Mouse (Mus musculus): Measurements from ENCODE around the gene Lsmem1. TPM values are rescaled to one million over a fixed set of nuclear protein-coding genes. Genes with fewer than 3 reads are reported as not detected.
"Not testable (repeated sequence)": the region's sequence is repeated elsewhere in the genome, so short reads cannot be mapped to it uniquely, and the experiment has no call there.

Gene Lsmem1
- polyA plus RNA-seq, 1 experiment from 2014 or later = not detected

- Histone ChIP-seq H3K4me1 (no peaks in the 10 kb centered on the region), H3K36me3 (peaks cover 44% of the 10 kb centered on the region), H3K27ac (replicated peaks) (no peak overlapping the region), H3K27me3 (no peaks in the 10 kb centered on the region), H3K4me3 (no peak overlapping the region), H3K9ac (replicated peaks) (no peak overlapping the region), H3K9me3 (no peaks in the 10 kb centered on the region), H3K4me2 (replicated peaks) (no peak overlapping the region)
- ATAC-seq (replicated peaks) = no peak
- WGBS = 91% methylated on average over 7 of the region's 7 CpGs
Measured at GRCm38 (mm10) chr12:40202161-40203035, 3.1 kb upstream of the Lsmem1 start.

- Histone ChIP-seq H3K27me3 (no peaks in the 10 kb centered on the region), H3K36me3 (peaks cover 30% of the 10 kb centered on the region), H3K9me3 (no peaks in the 10 kb centered on the region), H3K9ac (replicated peaks) (no peak overlapping the region), H3K27ac (replicated peaks) (no peak overlapping the region), H3K4me1 (no peaks in the 10 kb centered on the region), H3K4me3 (no peak overlapping the region), H3K4me2 (replicated peaks) (no peak overlapping the region)
- ATAC-seq (replicated peaks) = no peak
- 91% methylated on average over 6 of the region's 6 CpGs for WGBS
Measured at GRCm38 (mm10) chr12:40200484-40201235, 1.4 kb upstream of the Lsmem1 start.

- WGBS = 47% methylated on average over 7 of the region's 7 CpGs
- no peak; the same call in 1 of the 2 replicates for ATAC-seq (replicated peaks)
- H3K27me3 ChIP-seq = no peaks in the 10 kb centered on the region
Measured at GRCm38 (mm10) chr12:40199795-40200402, 609 bp upstream of the Lsmem1 start.

GRCm38 (mm10) chr12:40198427-40198826, 863 bp downstream of the Lsmem1 start:
- Histone ChIP-seq H3K9me3 (no peaks in the 10 kb centered on the region), H3K36me3 (peaks cover 13% of the 10 kb centered on the region), H3K27ac (replicated peaks) (no peak overlapping the region), H3K4me3 (no peak overlapping the region), H3K9ac (replicated peaks) (no peak overlapping the region), H3K4me1 (no peaks in the 10 kb centered on the region), H3K27me3 (no peaks in the 10 kb centered on the region), H3K4me2 (replicated peaks) (no peak overlapping the region)
- ATAC-seq (replicated peaks) = no peak
- 85% methylated on average over 9 of the region's 9 CpGs for WGBS

More at GRCm38 (mm10) chr12:40199795-40200402, 609 bp upstream of the Lsmem1 start:
- Histone ChIP-seq H3K9ac (replicated peaks) (no peak overlapping the region), H3K4me2 (replicated peaks) (no peak overlapping the region), H3K36me3 (peaks cover 22% of the 10 kb centered on the region), H3K27ac (replicated peaks) (no peak overlapping the region), H3K4me3 (no peak overlapping the region), H3K9me3 (no peaks in the 10 kb centered on the region), H3K4me1 (no peaks in the 10 kb centered on the region)

GRCm38 (mm10) chr12:40198019-40198418, 1.3 kb downstream of the Lsmem1 start:
- WGBS = 90% methylated on average over 5 of the region's 5 CpGs
- peaks cover 13% of the 10 kb centered on the region for H3K36me3 ChIP-seq
- no peak overlapping the region for H3K9ac ChIP-seq (replicated peaks)
- no peak overlapping the region for H3K4me3 ChIP-seq
- no peak for ATAC-seq (replicated peaks)
- H3K4me1 ChIP-seq = no peaks in the 10 kb centered on the region
- no peak overlapping the region for H3K27ac ChIP-seq (replicated peaks)
- H3K4me2 ChIP-seq (replicated peaks) = no peak overlapping the region
- H3K27me3 ChIP-seq = no peaks in the 10 kb centered on the region
- no peaks in the 10 kb centered on the region for H3K9me3 ChIP-seq

- no peaks in the 10 kb centered on the region for H3K4me1 ChIP-seq
- no peak overlapping the region for H3K27ac ChIP-seq (replicated peaks)
- peaks cover 9% of the 10 kb centered on the region for H3K36me3 ChIP-seq
- H3K4me2 ChIP-seq (replicated peaks) = no peak overlapping the region
- H3K9ac ChIP-seq (replicated peaks) = no peak overlapping the region
- H3K4me3 ChIP-seq = no peak overlapping the region
- no peak for ATAC-seq (replicated peaks)
- no peaks in the 10 kb centered on the region for H3K27me3 ChIP-seq
- H3K9me3 ChIP-seq = no peaks in the 10 kb centered on the region
Measured at GRCm38 (mm10) chr12:40197511-40197910, 1.8 kb downstream of the Lsmem1 start.

GRCm38 (mm10) chr12:40185474-40185873, 13.8 kb downstream of the Lsmem1 start:
- Histone ChIP-seq H3K9ac (replicated peaks) (no peak overlapping the region), H3K9me3 (no peaks in the 10 kb centered on the region), H3K36me3 (no peaks in the 10 kb centered on the region), H3K4me3 (no peak overlapping the region), H3K4me1 (no peaks in the 10 kb centered on the region), H3K27me3 (no peaks in the 10 kb centered on the region), H3K4me2 (replicated peaks) (no peak overlapping the region), H3K27ac (replicated peaks) (no peak overlapping the region)
- no peak for ATAC-seq (replicated peaks)
- WGBS = 92% methylated on average over 3 of the region's 3 CpGs

GRCm38 (mm10) chr12:40177089-40177488, 22.2 kb downstream of the Lsmem1 start:
- 68% methylated on average over 6 of the region's 6 CpGs for WGBS
- Histone ChIP-seq H3K27ac (replicated peaks) (no peak overlapping the region), H3K36me3 (no peaks in the 10 kb centered on the region), H3K9ac (replicated peaks) (no peak overlapping the region), H3K27me3 (no peaks in the 10 kb centered on the region), H3K4me2 (replicated peaks) (no peak overlapping the region), H3K4me3 (no peak overlapping the region), H3K4me1 (no peaks in the 10 kb centered on the region), H3K9me3 (no peaks in the 10 kb centered on the region)
- no peak for ATAC-seq (replicated peaks)

GRCm38 (mm10) chr12:40176158-40176557, 23.1 kb downstream of the Lsmem1 start:
- H3K27me3 ChIP-seq = no peaks in the 10 kb centered on the region
- H3K9me3 ChIP-seq = no peaks in the 10 kb centered on the region
- H3K4me2 ChIP-seq (replicated peaks) = no peak overlapping the region
- H3K4me3 ChIP-seq = no peak overlapping the region
- no peak overlapping the region for H3K27ac ChIP-seq (replicated peaks)
- 90% methylated on average over 2 of the region's 2 CpGs for WGBS
- H3K36me3 ChIP-seq = no peaks in the 10 kb centered on the region
- no peak for ATAC-seq (replicated peaks)
- H3K9ac ChIP-seq (replicated peaks) = no peak overlapping the region
- H3K4me1 ChIP-seq = no peaks in the 10 kb centered on the region

GRCm38 (mm10) chr12:40175171-40175570, 24.1 kb downstream of the Lsmem1 start:
- not testable (repeated sequence) for H3K4me3 ChIP-seq; H3K9me3 ChIP-seq; ATAC-seq (replicated peaks); H3K4me1 ChIP-seq; H3K9ac ChIP-seq (replicated peaks); H3K27ac ChIP-seq (replicated peaks); H3K36me3 ChIP-seq; H3K4me2 ChIP-seq (replicated peaks); H3K27me3 ChIP-seq
- 28% methylated on average over 1 of the region's 1 CpGs for WGBS

- no peak overlapping the region for H3K4me2 ChIP-seq (replicated peaks)
- no peaks in the 10 kb centered on the region for H3K4me1 ChIP-seq
- no peaks in the 10 kb centered on the region for H3K9me3 ChIP-seq
- ATAC-seq (replicated peaks) = no peak
- no peak overlapping the region for H3K9ac ChIP-seq (replicated peaks)
- H3K36me3 ChIP-seq = no peaks in the 10 kb centered on the region
- H3K27me3 ChIP-seq = no peaks in the 10 kb centered on the region
- no peak overlapping the region for H3K27ac ChIP-seq (replicated peaks)
- no peak overlapping the region for H3K4me3 ChIP-seq
- 86% methylated on average over 2 of the region's 2 CpGs for WGBS
Measured at GRCm38 (mm10) chr12:40171637-40172036, 27.7 kb downstream of the Lsmem1 start.

GRCm38 (mm10) chr12:40169675-40170074, 29.6 kb downstream of the Lsmem1 start:
- Histone ChIP-seq H3K4me1 (no peaks in the 10 kb centered on the region), H3K27me3 (no peaks in the 10 kb centered on the region), H3K27ac (replicated peaks) (no peak overlapping the region), H3K9ac (replicated peaks) (no peak overlapping the region), H3K36me3 (no peaks in the 10 kb centered on the region), H3K4me2 (replicated peaks) (no peak overlapping the region), H3K9me3 (no peaks in the 10 kb centered on the region), H3K4me3 (no peak overlapping the region)
- 95% methylated on average over 1 of the region's 1 CpGs for WGBS
- ATAC-seq (replicated peaks) = no peak
